Mouse (Mus musculus) testis, adult 2 months (tissue): Measurements from ENCODE around the gene Mrps33.

Source experiments
- CTCF ChIP-seq: fragments of 200-500 bp; IDR thresholded peaks from 2 replicates; pipeline ENCODE4 v1.5.1; 2012; ENCODE audit warnings: low read depth, mild to moderate bottlenecking, inconsistent platforms, low read length, moderate library complexity; ENCODE audit not compliant: control insufficient read depth, insufficient read depth, insufficient replicate concordance
- POLR2A ChIP-seq: fragments of 200-500 bp; IDR thresholded peaks from 2 replicates; pipeline ENCODE4 v1.6.1; 2012; ENCODE audit warnings: low read depth, mild to moderate bottlenecking, inconsistent platforms, low read length, moderate library complexity; ENCODE audit not compliant: control insufficient read depth

DNA sequence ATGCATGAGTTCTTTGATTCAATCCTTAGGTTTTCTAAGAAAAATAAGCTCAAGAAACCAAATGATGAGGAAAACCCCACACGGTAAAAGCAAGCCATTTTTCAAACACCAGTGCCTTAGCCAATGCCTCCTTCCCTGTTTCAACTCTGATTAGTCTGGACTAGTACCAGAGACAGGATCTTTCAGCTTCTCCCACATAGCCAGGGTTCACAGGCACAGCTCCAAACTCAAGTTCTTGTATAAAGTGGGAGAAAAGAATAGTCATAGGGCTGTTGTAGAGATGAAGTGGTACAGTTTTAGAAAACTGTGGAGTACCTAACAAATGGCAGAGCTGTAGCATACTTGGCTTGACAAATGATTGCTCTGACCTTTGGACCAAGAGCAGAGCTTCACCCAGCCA, 14.6 kb downstream of the Mrps33 start:
- TF ChIP-seq CTCF (no peak), POLR2A (no peak)
